Mouse (Mus musculus): ENCODE measurements around the gene B830017H08Rik.

B830017H08Rik gene

DNA sequence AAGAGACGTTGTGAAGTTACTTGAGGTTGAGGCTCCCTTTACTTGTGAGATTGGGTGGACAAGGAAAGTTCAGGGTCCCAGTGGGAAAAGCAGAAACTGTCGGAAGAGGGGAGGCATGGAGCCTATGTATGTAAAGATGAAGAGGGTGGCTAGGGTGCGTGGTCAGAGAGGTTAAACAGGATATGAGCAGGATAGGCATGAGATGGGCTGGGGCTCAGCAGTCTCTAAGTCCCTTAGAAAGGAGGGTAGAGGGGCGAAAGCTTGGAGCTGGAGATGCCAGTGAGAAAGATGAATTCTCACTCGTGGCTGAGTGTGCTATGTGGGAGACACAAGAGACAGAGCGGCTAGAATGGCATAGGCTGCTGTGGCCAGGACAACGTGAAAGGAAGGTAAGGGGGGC lies at the start of gene B830017H08Rik:
Gene B830017H08Rik, plus strand, starts transcription at position 301 of the 400 bp plus-strand sequence.
- DNase-seq = no peak

DNA sequence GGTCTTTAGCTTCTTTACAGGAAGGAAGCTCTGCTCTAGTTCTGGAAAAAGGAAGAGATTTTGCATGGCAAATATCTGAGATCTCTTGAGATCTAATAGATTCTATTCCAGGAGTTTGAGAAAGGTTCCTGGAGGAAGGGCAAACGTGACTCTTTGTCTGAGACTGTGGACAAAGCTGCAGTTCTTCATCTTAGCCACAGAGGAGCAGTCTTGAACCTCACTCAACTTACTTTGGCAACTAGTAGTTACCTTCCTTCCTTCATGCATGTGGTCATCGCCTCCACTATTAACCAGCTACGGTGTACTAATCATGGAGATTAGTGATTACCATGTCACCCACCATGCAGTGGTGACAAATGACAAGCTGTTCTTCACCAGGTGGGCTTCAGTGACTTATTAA lies 47.6 kb upstream of the B830017H08Rik start:
- DNase-seq = no peak

DNA sequence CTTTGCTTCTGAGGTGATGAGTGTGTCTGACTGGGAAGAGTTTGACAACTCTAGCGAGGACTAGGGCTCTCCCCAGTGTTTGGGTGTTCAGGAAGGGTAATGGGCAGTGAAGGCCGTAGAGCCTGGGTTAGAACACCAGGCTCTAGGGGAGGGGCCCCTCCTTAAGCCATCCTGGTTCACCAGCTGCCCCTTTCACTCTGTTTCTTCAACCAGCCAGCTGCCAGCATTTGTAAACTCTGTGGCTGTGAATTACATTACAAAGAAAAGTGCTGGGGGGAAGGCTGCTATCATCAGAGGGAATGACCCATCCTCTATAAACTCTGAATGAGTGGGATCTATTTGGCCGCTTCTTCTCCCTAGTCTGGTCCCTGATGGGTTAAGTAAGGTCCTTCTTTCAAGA lies 40.2 kb upstream of the B830017H08Rik start:
- no peak for DNase-seq

DNA sequence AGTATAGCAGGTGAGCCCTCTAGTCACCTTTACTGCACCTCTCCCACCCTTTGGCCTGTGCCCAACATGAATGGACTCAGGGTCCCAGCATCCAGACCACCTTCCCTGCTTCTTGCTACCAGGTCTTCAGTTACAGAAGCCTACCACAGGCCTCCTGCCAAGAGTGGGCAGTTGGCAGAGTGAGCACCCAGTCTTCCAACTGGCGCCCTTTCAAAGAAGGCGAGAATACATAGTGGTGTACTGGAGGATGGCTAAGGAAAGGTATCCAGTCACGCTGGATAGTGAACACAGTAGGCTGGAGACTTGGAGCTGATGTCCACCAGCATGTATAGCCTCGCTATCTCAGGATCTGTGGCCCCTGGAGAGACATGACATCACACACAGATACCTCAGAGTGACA lies 38.9 kb upstream of the B830017H08Rik start:
- no peak for DNase-seq

DNA sequence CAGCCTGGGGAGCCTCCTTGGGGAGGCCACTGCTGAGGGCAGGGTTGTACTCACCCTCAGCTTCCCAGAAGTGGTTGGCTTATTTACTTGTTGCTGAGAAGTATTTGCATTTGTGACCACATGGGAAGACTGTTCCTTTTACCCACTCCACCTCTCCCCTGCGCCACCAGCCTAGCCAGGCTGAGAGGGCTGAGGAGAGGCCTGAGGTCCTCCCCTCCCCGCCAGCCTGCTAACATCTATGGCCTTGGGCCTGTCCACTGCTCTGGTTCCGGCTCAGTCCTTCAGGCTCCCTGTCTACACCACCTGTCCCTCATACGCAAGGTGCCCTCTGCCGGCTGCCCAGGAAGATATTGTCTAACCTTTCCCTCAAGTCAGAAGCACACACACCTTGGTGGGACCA lies 37.3 kb upstream of the B830017H08Rik start:
- no peak for DNase-seq

DNA sequence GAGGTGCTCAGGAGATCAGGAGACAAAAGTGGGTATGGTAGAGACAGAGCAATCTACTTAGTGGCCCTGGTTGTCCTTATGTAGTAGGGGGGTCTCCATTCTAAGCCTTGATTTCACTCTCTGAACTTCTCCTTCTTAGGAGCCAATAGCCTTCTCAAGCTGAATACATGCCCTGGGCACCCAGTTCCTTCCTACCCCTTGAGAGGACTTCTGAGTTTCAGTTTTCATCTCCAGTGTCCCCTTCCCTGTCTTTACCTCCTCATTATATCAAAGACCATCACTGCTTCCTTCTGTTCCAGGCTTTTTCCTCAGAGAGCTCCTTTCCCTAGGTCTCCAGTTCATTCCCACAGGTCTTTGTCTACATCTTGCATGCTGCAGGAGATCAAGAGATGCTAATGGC lies 36.4 kb upstream of the B830017H08Rik start:
- DNase-seq = no peak

DNA sequence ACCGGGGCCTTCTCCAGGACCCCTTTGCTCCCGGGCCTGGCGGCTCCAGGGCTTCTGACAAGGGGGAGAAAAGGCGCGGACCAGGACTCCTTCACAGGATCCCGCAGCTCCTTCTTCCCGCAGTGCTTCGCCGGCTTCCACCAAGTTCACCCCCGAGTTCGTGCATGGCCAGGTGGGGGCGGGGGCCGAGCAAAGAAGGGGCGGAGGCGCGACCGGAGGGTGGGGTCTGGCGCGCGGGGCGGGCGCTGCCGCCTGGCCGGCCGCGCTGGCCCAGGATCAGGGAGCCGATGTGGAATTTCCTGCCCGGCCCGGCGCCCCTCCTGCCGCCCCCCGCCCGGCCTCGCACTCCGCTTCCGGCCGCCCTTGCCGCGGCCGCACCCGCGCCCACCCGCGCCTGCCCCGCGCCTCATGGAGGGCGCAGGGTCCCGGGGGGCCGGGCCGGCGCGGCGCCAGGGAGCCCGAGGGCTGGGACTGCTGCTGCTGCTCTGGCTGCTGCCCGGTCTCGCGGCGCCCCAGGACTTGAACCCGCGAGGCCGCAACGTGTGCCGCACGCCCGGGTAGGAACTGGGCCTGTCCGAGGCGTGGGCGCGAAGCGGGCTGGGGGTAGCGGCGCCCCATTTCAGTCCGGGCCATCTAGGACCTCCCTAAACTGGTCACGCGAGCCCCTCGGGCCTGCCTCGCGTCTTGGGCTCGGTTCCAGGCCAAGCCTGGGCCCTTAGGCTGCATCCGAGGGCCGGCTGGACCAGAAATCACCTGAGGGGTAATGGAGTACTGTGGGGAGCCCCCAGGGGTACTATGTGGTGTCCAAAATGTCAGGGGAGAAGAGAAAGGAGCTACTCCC lies 35.7 kb upstream of the B830017H08Rik start, which contains the start of gene Scarf2:
Gene Scarf2, plus strand, starts transcription at position 312 of the 841 bp plus-strand sequence.
- DNase-seq = peak in 1 of 2 experiments; percentile 20

DNA sequence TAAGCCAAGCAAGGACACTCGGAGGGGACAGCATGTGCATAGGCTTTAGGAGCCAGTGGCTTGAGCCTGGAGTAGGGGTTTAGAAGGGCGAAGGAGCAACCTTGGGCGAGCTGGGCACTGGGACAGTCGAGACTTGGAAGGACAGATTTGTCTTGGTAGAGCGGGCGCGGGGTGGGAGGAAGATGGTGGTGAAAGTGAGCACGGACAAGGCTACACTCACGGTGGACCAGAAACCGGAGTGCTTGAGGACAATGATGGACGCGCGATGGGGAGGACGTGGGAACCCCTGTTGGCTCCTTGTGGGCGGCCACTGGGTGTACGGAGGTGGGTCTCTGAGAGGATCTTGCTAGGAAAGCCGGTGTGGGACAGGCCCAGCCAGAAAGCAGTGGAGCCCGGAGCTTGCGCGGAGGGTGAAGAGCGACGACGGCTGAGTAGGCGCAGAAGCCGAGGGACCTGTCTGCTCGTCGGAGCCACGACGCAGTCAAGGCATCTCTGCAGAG lies 35.1 kb upstream of the B830017H08Rik start:
- DNase-seq = peak in 1 of 2 experiments; percentile 28

DNA sequence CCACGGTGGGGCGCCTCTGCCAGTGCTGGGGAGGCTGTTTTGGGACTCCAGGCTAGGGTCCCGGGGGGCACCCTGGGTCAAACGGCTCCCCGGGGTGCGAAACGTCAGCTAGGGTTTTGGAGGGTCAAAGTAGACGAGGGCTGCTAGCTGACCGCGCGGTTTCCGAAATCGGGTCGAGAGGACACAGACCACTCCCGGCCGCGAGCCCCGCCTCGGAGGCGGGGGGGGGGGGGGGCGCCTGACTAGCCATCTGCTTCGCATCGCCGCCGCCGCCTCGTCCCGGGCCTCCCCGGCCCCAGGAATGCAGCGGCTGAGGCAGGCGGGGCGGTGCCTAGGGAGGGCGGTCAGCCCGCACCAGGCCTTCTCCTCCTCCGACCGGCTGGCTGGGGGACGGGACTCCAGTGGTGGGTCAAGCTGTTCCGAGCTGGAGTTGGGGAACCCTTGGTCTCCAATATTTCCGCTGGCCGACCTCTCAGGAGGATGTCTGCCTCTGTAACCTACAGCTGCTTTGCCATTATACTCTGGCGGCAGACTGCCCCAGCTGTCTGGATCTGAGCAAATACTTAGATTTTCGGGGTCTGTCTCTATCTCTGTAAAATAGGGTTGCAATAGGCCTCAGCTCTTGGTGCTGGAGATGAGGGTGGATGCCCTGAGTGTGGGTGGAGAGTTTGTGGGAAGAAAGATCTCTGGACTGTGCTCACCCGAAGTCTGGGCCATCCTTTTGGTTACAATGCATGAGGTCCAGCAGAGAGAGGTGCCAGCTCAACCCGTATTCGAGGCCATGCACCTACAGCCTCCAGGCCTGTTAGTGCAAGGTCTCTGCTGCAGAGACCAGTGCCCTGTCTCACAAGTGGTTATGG lies 34.4 kb upstream of the B830017H08Rik start:
- peak in 1 of 2 experiments; percentile 19 for DNase-seq

DNA sequence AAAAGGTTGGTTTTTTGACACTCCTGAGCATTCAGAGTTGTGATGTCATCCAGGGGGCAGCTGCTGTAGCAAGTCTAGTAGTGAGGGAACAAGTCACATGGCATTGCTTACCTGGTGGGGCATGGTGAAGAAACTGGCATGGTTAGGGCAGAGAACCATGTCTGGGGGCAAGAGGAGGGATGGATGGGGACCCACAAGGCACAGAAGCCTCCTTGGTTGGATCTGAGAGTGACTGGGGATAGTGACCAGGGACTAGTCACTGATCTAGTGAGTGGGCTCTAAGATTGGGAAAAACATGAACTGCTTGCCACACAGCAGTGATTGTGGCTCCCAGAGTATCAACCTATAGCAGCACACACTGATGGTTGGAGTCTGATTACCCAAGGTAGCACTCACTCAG lies 33.3 kb upstream of the B830017H08Rik start:
- no peak for DNase-seq

DNA sequence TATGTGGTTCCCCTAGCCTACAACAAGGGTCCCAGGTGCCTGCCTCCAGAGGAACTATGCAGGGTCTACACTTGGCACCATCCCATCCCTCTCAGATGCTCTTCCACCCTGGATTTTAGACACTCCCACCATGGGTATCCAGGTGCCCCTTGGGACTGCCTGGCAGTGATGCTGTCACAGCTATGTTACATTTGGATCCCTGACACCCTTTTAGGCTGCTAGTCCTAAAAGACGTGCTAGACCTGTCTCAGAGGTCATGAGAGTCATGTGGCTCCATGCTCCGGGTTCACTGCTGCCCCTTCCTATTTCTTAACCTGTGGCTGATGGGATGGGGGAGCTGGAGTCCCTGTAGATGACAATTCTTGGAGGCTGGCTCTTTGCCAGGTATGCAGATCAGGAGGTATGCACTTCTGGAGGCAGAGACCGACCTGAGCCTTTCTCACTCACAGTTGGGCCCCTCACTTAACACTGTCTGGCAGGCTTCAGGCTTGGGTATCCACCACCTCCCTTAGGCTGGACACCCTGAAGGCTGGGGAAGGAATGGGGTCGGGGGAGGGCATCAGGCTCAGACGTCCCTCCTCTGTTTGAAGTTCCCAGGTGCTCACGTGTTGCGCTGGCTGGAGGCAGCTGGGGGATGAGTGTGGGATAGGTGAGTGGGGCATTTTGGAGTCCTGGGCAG lies 31.0 kb upstream of the B830017H08Rik start:
- no peak for DNase-seq

DNA sequence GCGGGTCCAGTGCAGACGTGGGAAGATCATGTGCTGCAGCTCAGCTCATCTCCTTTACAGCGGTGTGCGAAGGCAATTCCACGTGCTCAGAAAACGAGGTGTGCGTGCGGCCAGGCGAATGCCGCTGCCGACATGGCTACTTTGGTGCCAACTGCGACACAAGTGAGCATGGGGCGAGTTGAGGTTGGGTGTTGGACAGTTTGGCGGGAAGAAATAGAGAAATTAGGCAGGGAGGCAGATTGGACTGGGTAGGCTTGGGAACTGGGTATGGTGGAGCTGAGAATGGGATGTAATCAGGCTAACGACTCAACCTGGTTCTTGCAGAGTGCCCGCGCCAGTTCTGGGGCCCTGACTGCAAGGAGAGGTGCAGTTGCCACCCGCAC lies 30.5 kb upstream of the B830017H08Rik start:
- no peak for DNase-seq

DNA sequence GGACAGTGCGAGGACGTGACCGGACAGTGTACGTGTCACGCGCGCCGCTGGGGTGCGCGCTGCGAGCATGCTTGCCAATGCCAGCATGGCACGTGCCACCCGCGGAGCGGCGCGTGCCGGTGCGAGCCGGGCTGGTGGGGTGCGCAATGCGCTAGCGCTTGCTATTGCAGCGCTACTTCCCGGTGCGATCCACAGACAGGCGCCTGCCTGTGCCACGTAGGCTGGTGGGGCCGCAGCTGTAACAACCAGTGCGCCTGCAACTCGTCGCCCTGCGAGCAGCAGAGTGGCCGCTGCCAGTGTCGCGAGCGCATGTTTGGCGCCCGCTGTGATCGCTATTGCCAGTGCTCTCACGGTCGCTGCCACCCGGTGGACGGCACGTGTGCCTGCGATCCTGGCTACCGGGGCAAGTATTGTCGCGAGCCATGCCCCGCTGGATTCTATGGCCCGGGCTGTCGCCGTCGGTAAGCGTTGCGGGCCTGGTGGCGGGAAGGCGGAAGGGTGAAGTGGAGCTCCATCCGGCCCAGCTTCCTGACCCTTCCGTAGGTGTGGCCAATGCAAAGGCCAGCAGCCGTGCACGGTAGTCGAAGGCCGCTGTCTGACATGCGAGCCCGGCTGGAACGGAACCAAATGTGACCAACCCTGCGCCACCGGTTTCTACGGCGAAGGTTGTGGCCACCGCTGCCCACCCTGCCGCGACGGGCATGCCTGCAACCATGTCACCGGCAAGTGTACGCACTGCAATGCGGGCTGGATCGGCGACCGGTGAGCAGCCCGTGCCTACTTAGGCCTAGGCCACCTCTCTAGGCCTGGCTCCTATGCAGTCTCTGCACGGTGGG lies 29.9 kb upstream of the B830017H08Rik start:
- peak; percentile 52 to 59 for DNase-seq

DNA sequence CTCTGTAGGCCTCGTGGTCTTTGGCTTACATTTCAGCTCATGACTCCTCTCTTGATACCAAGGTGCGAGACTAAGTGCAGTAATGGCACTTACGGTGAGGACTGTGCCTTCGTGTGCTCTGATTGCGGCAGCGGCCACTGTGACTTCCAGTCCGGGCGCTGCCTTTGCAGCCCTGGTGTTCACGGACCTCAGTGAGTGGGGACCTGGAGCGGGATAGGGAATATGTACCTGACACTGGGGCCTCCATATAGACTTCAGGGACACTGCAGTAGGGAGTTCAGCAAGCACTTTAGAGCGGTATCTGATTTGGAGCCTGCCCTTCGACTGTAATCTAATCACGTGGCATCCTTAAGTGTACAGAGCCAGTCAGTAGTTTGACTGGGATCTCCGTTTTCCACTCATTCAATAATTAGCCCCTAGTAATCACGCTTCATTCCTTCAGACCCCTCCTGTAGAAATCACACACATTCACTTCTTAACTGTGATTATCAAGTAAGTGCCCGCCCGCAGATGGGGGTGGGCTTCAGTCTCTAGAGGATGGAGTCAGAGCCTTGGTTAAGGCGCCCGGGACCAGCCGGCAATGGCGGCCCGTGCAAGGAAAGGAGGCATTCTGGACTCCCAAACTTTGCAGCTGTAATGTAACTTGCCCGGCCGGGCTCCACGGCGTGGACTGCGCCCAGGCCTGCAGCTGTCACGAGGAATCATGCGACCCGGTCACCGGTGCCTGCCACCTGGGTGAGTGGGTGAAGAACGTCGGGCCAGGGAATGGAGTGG lies 29.1 kb upstream of the B830017H08Rik start:
- DNase-seq = peak in 1 of 2 experiments; percentile 25

DNA sequence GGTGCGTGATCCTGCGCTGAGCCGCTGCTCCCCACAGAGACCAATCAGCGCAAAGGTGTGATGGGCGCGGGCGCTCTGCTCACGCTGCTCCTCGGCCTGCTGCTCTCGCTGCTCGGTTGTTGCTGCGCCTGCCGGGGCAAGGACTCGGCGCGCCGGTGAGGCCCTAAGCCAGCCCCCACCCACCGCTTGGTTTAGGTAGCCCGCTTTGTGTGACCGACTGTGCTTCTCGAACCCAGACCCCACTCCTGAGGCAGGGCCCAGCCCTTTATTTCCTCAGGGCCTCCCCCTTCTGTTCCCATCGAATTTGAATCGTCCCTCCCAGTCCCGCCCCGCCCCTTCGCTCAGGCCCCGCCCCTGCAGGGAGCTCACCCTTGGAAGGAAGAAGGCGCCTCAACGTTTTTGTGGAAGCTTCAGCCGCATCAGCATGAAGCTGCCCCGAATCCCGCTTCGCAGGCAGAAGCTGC lies 28.4 kb upstream of the B830017H08Rik start:
- DNase-seq = peak; percentile 36 to 45

DNA sequence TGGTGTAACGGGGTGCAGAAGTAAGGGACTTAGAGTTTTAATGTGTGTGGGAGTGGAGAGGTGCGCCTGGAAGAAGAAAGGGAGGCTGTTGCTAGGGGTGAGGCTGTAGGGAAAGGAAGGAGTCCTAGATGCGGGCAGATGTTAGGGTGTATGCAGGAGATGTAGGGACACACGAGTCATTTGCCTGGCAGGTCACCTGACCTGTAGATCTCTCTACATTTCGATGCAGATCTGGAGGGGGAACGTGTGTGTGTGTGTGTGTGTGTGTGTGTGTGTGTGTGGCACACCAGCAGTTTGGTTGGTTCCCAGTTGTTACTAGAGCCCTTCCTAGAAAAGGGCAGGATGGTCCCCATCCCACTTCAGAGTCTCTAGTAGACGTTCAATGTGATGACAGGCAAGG lies 27.9 kb upstream of the B830017H08Rik start:
- peak; percentile 16 to 18 for DNase-seq

DNA sequence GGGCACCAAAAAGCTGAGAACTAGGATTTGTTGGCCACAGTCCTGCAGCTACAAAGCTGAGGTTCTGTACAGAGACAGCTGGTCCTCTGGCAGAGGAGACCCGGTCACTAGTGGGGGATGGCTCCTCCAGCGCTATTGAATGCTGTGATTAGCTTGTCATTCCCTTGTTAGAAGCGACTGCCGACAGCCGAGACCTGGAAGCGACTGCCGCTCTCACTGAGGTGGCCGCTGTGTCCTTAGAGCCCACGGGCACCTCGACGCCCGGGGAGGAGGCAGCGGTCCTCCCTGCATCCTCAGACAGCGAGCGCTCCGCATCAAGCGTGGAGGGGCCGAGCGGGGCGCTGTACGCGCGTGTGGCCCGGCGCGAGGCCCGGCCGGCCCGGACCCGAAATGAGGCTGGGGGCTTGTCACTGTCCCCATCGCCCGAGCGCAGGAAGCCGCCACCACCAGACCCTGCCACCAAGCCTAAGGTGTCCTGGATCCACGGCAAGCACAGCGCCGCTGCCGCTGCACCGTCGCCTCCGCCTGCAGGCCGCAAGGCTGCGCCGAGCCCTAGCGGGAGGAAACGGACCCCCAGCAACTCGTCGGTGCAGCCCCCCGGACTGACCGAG lies 26.2 kb upstream of the B830017H08Rik start:
- peak; percentile 39 to 55 for DNase-seq

DNA sequence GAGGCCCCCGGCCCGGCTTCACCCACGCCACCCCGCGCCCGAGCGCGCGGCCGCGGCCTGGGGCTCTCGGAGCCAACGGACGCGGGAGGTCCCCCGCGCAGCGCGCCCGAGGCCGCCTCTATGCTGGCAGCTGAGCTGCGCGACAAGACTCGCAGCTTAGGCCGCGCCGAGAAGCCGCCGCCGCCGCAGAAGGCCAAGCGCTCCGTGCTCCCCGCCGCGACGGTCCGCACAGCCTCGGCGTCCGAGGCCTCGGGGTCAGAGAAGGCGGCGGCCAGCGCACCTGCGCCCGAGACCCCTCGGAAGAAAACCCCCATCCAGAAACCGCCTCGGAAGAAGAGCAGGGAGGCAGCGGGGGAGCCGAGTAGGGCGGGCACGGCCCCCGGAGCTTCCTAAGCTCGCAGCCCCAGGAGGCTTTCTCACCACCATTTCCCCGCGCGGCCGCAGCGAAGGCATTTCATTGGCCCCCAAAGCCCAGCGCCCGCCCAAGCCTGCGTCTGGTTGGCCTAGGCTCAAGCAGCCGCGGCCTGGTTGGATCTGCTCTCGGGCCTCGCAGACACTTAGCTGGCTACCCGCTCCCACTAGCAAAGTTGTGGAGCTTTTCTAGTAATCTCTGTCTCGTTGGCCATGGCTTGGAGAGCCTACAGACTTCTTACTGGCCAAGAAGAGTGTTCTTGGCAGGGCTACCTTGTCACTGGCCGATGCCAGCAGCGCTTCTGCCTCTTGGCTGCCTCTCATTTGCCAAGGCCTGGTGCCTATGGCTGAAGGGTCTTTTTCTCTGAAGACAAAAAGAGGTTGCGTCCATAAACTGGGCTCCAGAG lies 25.5 kb upstream of the B830017H08Rik start:
- DNase-seq = peak; percentile 88 to 89

DNA sequence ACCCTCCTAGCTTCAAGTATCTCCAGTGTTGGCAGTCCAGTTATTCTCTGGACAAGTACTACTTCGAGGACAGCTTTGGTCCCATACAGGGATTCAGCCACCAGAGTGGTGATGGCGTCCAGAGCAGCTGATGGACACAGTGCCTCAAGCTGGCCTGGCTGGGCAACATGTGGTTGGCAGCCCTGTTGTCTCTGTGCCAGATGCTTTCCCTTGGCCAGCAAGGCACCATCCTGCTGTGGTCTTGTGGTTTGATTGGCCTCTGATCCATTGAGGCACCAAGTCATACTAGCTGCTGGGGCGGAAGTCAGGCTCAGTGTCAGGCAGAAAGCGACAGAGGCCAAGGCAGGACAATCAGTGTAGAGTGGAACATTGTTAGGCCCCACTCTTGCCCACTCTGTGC lies 23.8 kb upstream of the B830017H08Rik start:
- no peak for DNase-seq

DNA sequence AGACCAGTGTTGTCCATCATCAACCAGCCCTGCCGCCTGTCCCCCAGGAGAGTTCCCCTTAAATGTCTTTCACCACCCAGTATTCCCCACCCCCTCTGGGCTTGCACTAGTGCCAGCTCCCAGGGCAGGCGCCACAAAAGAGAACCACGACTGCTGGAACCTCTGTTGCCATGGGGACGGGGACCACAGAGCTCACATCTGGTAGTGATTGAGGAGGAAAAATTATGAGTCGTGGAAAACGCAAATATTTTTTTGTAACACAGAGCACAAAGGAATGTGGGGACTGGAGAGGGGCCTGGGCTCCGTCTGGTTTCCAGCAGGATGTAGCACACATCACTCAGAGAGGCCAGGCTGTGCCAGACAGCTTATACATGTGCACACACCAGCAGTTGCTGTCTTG lies 23.2 kb upstream of the B830017H08Rik start:
- no peak for DNase-seq
